Mouse (Mus musculus): ENCODE measurements around the gene Krt42. TPM values are rescaled to one million over a fixed set of nuclear protein-coding genes. Genes with fewer than 3 reads are reported as not detected.
A peak's percentile ranks its signal among the peaks of the same experiment; 100 is the strongest.

Krt42 gene
- polyA plus RNA-seq, 1 experiment from 2014 or later, result 0.10 TPM

- 74% methylated on average over 9 of the region's 9 CpGs for WGBS
- Histone ChIP-seq H3K27me3 (ENCODE audit: control insufficient read depth, insufficient read depth, low read length) (no peaks in the 10 kb centered on the region), H3K4me1 (replicated peaks; ENCODE audit: control insufficient read depth, insufficient read depth) (no peaks in the 10 kb centered on the region), H3K27ac (replicated peaks) (peak overlapping the region; percentile 24; the same call in 1 of the 2 replicates), H3K9ac (ENCODE audit: low read length) (no peak overlapping the region), H3K4me2 (replicated peaks; ENCODE audit: low read depth) (no peak overlapping the region), H3K36me3 (ENCODE audit: control insufficient read depth, insufficient read depth, low read length) (no peaks in the 10 kb centered on the region), H3K4me3 (ENCODE audit: low read depth, low read length) (no peak overlapping the region), H3K9me3 (ENCODE audit: control insufficient read depth, low read length) (no peaks in the 10 kb centered on the region)
- no peak for TF ChIP-seq EP300 (optimal IDR thresholded peaks at IDR 0.05)
- TF ChIP-seq CTCF (IDR thresholded peaks at IDR 0.05; ENCODE audit: low read depth), result no peak
- ATAC-seq (ENCODE audit: low FRiP score, low TSS enrichment), result no peak
- DNase-seq (ENCODE audit: low spot score), result no peak
Measured at GRCm38 (mm10) chr11:100261235-100261605, 8.5 kb downstream of the Krt42 start.

DNA sequence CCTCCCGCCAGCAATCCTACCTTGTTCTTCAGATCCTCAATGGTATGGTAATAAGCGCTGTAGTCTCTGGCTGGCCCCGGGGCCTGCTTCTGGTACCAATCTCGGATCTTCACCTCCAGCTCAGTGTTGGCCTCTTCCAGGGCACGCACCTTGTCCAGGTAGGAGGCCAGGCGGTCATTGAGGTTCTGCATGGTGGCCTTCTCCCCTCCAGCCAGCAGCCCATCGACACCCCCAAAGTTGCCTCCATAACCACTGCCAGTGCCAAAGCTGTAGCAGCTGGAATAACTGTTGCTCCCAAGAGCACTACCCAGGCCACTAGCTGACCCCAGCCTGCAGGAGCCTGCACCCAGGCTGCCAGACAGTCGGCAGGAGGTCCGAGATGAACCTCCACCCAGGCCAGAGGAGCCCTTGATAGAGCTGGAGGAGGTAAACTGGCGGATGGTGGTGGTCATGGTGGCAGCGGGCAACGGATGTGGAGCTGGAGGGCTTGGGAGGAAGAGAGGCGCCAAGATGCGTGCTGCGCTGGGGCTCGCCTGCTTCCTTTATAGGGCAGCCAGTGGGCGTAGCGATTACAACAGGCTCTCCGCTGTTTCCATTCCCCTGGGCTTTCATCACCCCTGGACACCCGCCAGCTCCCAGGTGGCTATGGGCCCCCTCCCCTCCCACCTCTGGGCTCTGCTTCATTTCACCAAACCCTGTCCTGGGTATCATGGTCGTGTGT, 9.0 kb downstream of the Krt42 start, which contains the start of gene Krt17:
Gene Krt17 (minus strand): TSS at position 516 of the 721 bp plus-strand sequence.
- no peak within 1 kb of the TSS for H3K4me3 ChIP-seq (ENCODE audit: low read depth, low read length)
- no peak for DNase-seq (ENCODE audit: low spot score)
- no peak for ATAC-seq (ENCODE audit: low FRiP score, low TSS enrichment)

DNA sequence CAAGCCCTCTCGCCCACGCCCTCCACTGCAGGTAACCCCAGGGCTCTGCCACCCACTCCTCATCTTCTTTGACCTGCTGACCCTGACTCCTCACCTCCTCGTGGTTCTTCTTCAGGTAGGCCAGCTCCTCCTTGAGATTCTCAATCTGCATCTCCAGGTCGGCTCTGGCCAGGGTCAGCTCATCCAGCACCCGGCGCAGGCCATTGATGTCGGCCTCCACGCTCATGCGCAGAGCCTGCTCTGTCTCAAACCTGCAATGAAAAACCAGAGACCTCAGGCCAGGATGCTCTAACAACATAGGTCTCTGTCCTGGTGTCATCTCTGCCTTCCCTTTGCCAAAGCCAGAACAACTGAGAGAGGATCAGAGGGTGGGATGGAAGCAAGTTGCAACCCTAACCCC, 10.6 kb downstream of the Krt42 start:
- Histone ChIP-seq H3K4me3 (ENCODE audit: low read depth, low read length) (no peak overlapping the region), H3K9me3 (ENCODE audit: control insufficient read depth, low read length) (no peaks in the 10 kb centered on the region), H3K4me2 (replicated peaks; ENCODE audit: low read depth) (no peak overlapping the region), H3K27ac (replicated peaks) (no peak overlapping the region), H3K27me3 (ENCODE audit: control insufficient read depth, insufficient read depth, low read length) (no peaks in the 10 kb centered on the region), H3K4me1 (replicated peaks; ENCODE audit: control insufficient read depth, insufficient read depth) (no peaks in the 10 kb centered on the region), H3K36me3 (ENCODE audit: control insufficient read depth, insufficient read depth, low read length) (no peaks in the 10 kb centered on the region), H3K9ac (ENCODE audit: low read length) (no peak overlapping the region)
- WGBS, result 91% methylated on average over 9 of the region's 9 CpGs
- TF ChIP-seq EP300 (optimal IDR thresholded peaks at IDR 0.05) (no peak), CTCF (IDR thresholded peaks at IDR 0.05; ENCODE audit: low read depth) (no peak)
- DNase-seq (ENCODE audit: low spot score) (no peak), ATAC-seq (ENCODE audit: low FRiP score, low TSS enrichment) (no peak)

More for the DNA sequence above, 9.0 kb downstream of the Krt42 start, which contains the start of gene Krt17:
- H3K9me3 ChIP-seq (ENCODE audit: control insufficient read depth, low read length), result no peaks in the 10 kb centered on the region
- no peak within 1 kb of the TSS for H3K9ac ChIP-seq (ENCODE audit: low read length)
- H3K4me2 ChIP-seq (replicated peaks; ENCODE audit: low read depth), result peak within 1 kb of the TSS; percentile 25
- H3K36me3 ChIP-seq (ENCODE audit: control insufficient read depth, insufficient read depth, low read length), result no peaks in the 10 kb centered on the region
- 71% methylated on average over 20 of the region's 21 CpGs for WGBS
- no peaks in the 10 kb centered on the region for H3K27me3 ChIP-seq (ENCODE audit: control insufficient read depth, insufficient read depth, low read length)
- H3K27ac ChIP-seq (replicated peaks), result peak within 1 kb of the TSS; percentile 24; the same call in 1 of the 2 replicates
- TF ChIP-seq EP300 (optimal IDR thresholded peaks at IDR 0.05) (no peak), CTCF (IDR thresholded peaks at IDR 0.05; ENCODE audit: low read depth) (no peak)
- no peaks in the 10 kb centered on the region for H3K4me1 ChIP-seq (replicated peaks; ENCODE audit: control insufficient read depth, insufficient read depth)

DNA sequence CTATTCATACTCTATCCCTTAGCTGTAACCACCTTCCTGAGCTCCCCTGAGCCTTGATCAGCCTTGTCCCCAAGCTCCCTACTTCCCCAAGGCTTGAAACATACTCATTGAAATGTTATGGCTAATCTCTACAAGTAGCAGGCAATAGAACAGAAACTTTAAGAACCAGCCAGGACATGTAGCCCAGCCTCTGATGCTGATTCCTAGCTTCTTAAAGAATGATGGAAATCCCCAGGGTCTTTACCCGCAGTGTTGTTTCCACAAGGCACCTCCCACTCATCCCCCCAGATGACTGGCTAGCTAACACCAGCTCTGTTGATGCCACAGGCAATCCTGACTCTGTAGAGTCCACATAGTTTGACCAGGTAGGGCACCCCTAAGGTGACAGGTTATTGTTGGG, 11.7 kb downstream of the Krt42 start:
- ATAC-seq (ENCODE audit: low FRiP score, low TSS enrichment) (no peak), DNase-seq (ENCODE audit: low spot score) (no peak)
- H3K9me3 ChIP-seq (ENCODE audit: control insufficient read depth, low read length), result no peaks in the 10 kb centered on the region
- no peak for TF ChIP-seq EP300 (optimal IDR thresholded peaks at IDR 0.05)
- TF ChIP-seq CTCF (IDR thresholded peaks at IDR 0.05; ENCODE audit: low read depth), result no peak
- no peaks in the 10 kb centered on the region for H3K36me3 ChIP-seq (ENCODE audit: control insufficient read depth, insufficient read depth, low read length)
- H3K4me2 ChIP-seq (replicated peaks; ENCODE audit: low read depth), result no peak overlapping the region
- H3K27ac ChIP-seq (replicated peaks), result no peak overlapping the region
- WGBS, result 94% methylated on average over 1 of the region's 1 CpGs
- H3K9ac ChIP-seq (ENCODE audit: low read length), result no peak overlapping the region
- no peak overlapping the region for H3K4me3 ChIP-seq (ENCODE audit: low read depth, low read length)
- no peaks in the 10 kb centered on the region for H3K4me1 ChIP-seq (replicated peaks; ENCODE audit: control insufficient read depth, insufficient read depth)
- H3K27me3 ChIP-seq (ENCODE audit: control insufficient read depth, insufficient read depth, low read length), result no peaks in the 10 kb centered on the region

GRCm38 (mm10) chr11:100255514-100255913, 14.2 kb downstream of the Krt42 start:
- Histone ChIP-seq H3K4me3 (ENCODE audit: low read depth, low read length) (no peak overlapping the region), H3K36me3 (ENCODE audit: control insufficient read depth, insufficient read depth, low read length) (no peaks in the 10 kb centered on the region), H3K27ac (replicated peaks) (no peak overlapping the region), H3K4me1 (replicated peaks; ENCODE audit: control insufficient read depth, insufficient read depth) (no peaks in the 10 kb centered on the region), H3K9ac (ENCODE audit: low read length) (no peak overlapping the region), H3K9me3 (ENCODE audit: control insufficient read depth, low read length) (no peaks in the 10 kb centered on the region), H3K27me3 (ENCODE audit: control insufficient read depth, insufficient read depth, low read length) (no peaks in the 10 kb centered on the region), H3K4me2 (replicated peaks; ENCODE audit: low read depth) (no peak overlapping the region)
- TF ChIP-seq CTCF (IDR thresholded peaks at IDR 0.05; ENCODE audit: low read depth) (no peak), EP300 (optimal IDR thresholded peaks at IDR 0.05) (no peak)
- WGBS, result 76% methylated on average over 6 of the region's 6 CpGs
- DNase-seq (ENCODE audit: low spot score), result no peak
- no peak for ATAC-seq (ENCODE audit: low FRiP score, low TSS enrichment)

GRCm38 (mm10) chr11:100254360-100255090, 15.1 kb downstream of the Krt42 start:
- Histone ChIP-seq H3K9ac (ENCODE audit: low read length) (no peak overlapping the region), H3K27ac (replicated peaks) (no peak overlapping the region), H3K9me3 (ENCODE audit: control insufficient read depth, low read length) (no peaks in the 10 kb centered on the region), H3K36me3 (ENCODE audit: control insufficient read depth, insufficient read depth, low read length) (no peaks in the 10 kb centered on the region), H3K4me2 (replicated peaks; ENCODE audit: low read depth) (no peak overlapping the region), H3K4me1 (replicated peaks; ENCODE audit: control insufficient read depth, insufficient read depth) (no peaks in the 10 kb centered on the region), H3K4me3 (ENCODE audit: low read depth, low read length) (no peak overlapping the region), H3K27me3 (ENCODE audit: control insufficient read depth, insufficient read depth, low read length) (no peaks in the 10 kb centered on the region)
- TF ChIP-seq EP300 (optimal IDR thresholded peaks at IDR 0.05), result no peak
- TF ChIP-seq CTCF (IDR thresholded peaks at IDR 0.05; ENCODE audit: low read depth), result no peak
- WGBS, result 49% methylated on average over 5 of the region's 5 CpGs
- peak; percentile 39 for DNase-seq (ENCODE audit: low spot score)
- ATAC-seq (ENCODE audit: low FRiP score, low TSS enrichment), result peak; percentile 66

Data from stomach, postnatal 0 days (tissue).